Mouse (Mus musculus): ENCODE measurements at regions not wholly inside any gene's neighbourhood (a gene's known extent, or its start where the extent isn't known, plus 50 kb on each side); places are given as distances from the start of the nearest gene placed in this dataset.
"Not testable (repeated sequence)": the region's sequence is repeated elsewhere in the genome, so short reads cannot be mapped to it uniquely, and the experiment has no call there.

- no peak for DNase-seq
Measured at GRCm38 (mm10) chr9:85637274-85637673, 111.9 kb downstream of the Ibtk start.

- no peak for DNase-seq
Measured at GRCm38 (mm10) chr9:85636131-85636447, 113.0 kb downstream of the Ibtk start.

DNA sequence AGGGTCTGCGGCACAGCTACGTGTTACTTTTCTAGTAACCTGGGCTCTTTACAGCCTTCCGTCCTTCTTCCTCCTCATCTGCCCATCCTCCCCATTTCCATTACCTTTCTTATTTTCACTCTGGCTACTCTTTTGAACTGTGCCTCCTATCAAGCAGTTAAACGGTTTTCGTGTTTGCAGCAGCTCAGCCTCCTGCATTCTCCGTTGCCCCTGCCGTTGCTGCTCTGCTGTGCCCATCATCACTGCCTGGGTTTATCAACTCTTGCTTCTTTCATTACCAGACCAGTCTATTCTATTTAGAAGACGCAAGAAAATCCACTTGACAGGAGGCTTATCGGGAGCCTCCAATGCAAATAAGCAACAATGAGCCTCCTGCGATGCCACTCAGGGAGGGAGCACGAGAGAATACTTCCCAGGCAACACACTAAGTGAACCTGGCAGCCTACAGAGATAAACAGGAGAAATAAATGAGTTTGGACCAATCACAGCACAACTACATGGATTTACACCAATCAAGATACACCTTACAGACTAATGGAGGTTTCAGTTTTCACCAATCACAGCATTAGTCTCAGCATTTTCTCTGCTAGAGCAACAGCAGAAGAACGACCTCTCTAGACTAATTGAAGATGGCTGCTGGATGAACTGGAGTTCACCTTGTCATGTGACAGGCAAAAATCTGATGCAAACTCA is 113.5 kb downstream of the Ibtk start:
- no peak for DNase-seq

GRCm38 (mm10) chr9:85634786-85635185 is 114.3 kb downstream of the Ibtk start:
- DNase-seq: not testable (repeated sequence)

GRCm38 (mm10) chr9:85617972-85618371 is 131.2 kb downstream of the Ibtk start:
- peak in 1 of 2 experiments; percentile 40 for DNase-seq

- no peak for DNase-seq
Measured at GRCm38 (mm10) chr9:85617177-85617777, 131.9 kb downstream of the Ibtk start.

GRCm38 (mm10) chr9:85616266-85616869 is 132.8 kb downstream of the Ibtk start:
- peak in 1 of 2 experiments; percentile 22 for DNase-seq

GRCm38 (mm10) chr9:85609152-85609551 is 140.0 kb downstream of the Ibtk start:
- no peak for DNase-seq

DNA sequence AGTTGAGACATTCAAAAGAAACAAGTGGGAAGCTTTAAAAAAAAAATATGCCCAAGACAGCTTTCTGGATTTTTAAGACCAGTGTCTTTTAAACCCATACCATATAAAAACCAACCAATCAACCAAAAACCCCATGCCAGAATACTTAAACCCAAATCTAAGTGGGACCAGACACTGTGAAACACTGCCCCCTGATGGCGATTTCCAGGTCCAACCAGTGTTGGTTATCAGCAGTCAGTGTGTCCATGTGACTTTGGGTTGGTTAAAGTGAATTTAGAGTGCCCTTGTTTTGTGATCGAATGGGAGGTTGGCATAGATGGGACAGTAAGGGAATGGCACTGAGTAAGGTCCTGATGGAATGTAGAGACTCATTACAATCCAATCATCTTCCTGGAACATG is 152.2 kb downstream of the Ibtk start:
- DNase-seq: peak in 1 of 2 experiments; percentile 24

DNA sequence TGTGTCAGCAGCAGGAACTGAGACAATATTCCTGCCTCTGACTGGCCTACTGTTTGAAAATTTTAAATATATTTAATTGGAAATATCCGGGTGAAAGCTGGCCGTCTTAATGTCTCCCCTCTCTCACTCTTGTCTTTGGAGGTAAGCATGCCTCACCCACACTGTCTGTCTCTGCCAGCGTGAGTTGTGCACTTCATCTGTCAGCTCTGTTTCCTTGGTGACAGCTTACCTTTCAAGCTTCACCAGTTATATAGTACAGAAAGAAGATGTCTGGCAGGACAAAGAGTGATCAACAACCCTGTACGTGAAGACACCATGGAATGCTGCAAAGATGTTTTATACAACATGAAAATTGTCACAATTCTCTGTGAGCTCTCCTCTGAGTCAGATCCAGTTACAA is 155.3 kb downstream of the Ibtk start:
- DNase-seq: no peak

- DNase-seq: no peak
Measured at GRCm38 (mm10) chr9:85592639-85593038, 156.5 kb downstream of the Ibtk start.

DNA sequence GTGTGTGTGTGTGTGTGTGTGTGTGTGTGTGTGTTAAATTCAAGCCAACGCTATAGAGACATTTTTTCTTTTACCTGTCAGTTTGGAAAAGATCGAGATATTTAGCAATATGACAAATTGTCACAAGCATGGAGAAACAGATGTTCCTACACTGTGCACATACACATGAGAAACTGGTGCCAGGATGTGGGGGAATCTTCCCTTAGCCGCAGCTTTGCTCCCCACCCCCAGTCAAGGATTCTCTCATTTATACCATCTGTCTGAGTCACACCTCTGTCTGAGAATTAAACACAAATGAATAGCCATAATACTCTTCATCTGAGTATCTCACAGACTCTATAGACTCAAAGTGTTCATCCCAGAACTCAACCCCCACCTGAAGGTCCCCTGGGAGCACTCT is 159.9 kb downstream of the Ibtk start:
- no peak for DNase-seq

GRCm38 (mm10) chr9:85588077-85588476 is 161.1 kb downstream of the Ibtk start:
- peak in 1 of 2 experiments; percentile 59 for DNase-seq

- no peak for DNase-seq
Measured at GRCm38 (mm10) chr9:85581028-85581595, 168.0 kb downstream of the Ibtk start.

GRCm38 (mm10) chr9:85577812-85578211 is 171.3 kb downstream of the Ibtk start:
- DNase-seq: no peak

- DNase-seq: no peak
Measured at GRCm38 (mm10) chr9:85577338-85577737, 171.8 kb downstream of the Ibtk start.

DNA sequence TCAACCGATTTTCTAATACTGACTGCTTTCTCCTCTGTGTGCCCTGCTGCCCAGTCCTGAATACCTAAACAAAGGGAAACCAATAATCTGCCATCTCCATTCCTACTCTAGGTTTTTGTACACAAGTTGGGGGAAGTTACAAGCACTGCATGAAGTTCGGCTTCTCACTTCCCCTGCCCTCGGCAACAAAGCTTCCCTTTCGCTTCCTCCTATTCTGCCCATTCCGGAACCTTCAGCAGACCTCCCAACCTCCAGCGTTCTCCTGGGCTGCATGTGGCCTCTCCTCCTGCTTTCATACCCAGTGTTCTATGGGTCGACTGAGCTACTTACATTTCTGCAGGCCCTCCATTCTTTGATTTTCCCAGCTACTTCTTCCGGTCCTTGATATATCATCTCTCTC is 180.3 kb downstream of the Ibtk start:
- DNase-seq: peak; percentile 13 to 23

DNA sequence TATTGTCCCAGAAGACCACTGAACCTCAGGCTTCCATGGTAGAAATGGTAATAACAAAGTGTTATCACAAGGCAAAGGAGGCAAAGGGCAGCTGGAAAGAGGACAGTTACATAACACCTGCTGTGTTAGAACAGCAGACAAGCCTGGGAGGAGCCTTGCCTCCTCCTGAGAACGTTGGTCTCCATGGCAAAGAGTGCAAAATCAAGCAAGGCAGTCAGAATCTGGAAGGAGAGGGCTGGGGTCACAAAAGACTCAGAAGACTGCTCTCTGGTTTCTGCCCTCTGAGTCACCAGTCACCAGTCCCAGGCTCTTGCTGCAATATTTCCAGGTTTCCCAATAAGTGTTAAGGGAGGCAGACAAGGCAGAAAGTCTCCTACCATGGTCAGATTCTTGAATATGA is 197.3 kb downstream of the Ibtk start:
- no peak for DNase-seq

DNA sequence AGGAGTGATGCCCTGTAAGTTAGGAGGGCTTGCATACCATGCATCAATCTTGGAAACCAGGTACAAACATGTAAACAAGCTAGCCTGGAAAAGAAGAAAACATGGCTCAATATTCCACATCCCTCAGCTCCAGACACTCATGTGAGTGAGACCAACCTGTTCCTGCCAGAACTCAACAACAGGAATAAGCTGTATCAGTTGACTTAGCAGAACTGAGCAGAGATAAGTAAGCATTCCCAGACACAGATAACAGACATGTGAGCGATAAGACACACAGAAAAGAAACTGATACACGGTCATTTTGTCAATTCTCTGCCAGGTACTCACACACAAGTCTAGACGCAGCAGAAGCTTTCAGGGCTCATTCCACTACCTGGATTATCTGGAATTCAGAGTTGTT is 198.7 kb downstream of the Ibtk start:
- no peak for DNase-seq

- no peak for DNase-seq
Measured at GRCm38 (mm10) chr9:85546226-85546625, 202.9 kb downstream of the Ibtk start.

- DNase-seq: no peak
Measured at GRCm38 (mm10) chr9:85545566-85545965, 203.6 kb downstream of the Ibtk start.

GRCm38 (mm10) chr9:85538557-85538956 is 210.6 kb downstream of the Ibtk start:
- DNase-seq: no peak

DNA sequence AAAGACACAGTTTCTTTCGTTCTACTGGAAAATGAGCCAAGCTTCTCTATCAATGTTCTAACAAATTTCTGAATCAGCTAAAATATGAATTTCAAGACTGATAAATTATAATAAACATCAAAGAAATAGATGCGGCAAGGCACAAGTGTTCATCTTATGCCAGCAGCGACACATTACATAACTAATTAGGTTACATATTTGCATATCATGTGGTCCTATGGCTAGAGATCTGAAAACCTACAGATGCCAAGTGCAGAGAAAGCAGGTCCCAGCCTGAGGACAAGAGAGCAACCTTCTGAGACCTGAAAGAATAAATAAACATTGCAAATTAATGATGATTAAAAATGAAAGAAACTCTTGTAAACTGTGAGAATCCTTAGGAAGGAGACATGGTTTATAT is 201.3 kb upstream of the Tent5a start:
- no peak for DNase-seq

GRCm38 (mm10) chr9:85524733-85525132 is 197.6 kb upstream of the Tent5a start:
- DNase-seq: no peak
